Mouse (Mus musculus): ENCODE results near the gene Prss38. TPM values are rescaled to one million over a fixed set of nuclear protein-coding genes. Genes with fewer than 3 reads are reported as not detected.
"Not testable (repeated sequence)": the region's sequence is repeated elsewhere in the genome, so short reads cannot be mapped to it uniquely, and the experiment has no call there.

Gene Prss38
- polyA plus RNA-seq, 1 experiment, result not detected

DNA sequence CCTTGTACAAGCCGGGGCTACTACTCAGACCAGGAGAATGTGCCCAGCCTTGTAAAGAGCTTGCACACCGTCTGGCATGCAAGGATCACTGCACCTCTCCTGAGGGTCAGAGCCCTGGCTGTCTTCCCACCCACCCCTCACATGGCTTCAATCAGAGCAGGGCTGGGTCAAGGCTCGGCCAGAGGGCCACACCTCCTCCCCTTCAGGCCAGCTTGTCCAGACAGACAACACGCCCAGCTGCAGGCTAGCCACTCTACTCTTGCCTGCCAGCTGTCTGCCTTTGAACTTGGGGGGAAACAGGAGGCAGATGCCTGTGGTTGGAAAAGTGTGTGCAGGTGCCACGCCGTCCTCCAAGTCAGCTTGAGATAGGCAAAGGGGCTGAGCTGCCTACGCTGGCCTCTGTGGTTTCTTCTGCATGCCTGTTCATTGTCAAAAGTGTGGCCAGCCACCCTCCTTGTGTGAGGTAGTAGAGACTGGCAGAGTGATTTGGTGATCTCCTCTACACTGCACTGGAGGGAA, 9.0 kb upstream of the Prss38 start:
- no peak for TF ChIP-seq CTCF (IDR thresholded peaks at IDR 0.05; ENCODE audit: low read depth, low read length)
- no peak for TF ChIP-seq POLR2A (IDR thresholded peaks at IDR 0.05; ENCODE audit: borderline replicate concordance, low read depth, low read length)
- Histone ChIP-seq H3K4me3 (ENCODE audit: insufficient read depth, low read length) (no peak overlapping the region), H3K4me1 (ENCODE audit: control insufficient read depth, insufficient read depth, low read length) (peaks cover 5% of the 10 kb centered on the region), H3K27ac (ENCODE audit: insufficient read depth, low read depth, low read length) (no peak overlapping the region)

DNA sequence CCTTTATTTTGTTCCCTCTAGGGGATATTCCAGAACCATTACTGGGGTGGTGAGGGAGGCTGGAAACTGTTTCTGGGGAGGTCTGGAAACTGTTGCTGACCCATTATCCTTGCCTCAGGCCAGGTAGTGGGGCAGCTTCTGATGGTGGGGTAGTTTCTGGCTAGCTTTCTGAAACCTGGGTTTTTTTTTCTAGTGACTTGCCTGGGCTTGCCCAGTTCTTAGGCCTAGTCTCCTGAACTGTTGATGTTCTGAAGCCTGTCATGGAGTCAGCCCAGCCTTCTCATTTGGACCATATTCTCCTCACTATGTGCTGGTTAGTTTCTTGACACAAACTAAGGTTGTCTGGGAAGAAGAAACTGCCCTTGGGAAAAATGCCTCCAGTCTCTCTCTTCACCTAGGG, 4.1 kb upstream of the Prss38 start:
- H3K4me1 ChIP-seq (ENCODE audit: control insufficient read depth, insufficient read depth, low read length), result no peaks in the 10 kb centered on the region
- no peak overlapping the region for H3K4me3 ChIP-seq (ENCODE audit: insufficient read depth, low read length)
- no peak overlapping the region for H3K27ac ChIP-seq (ENCODE audit: insufficient read depth, low read depth, low read length)
- TF ChIP-seq POLR2A (IDR thresholded peaks at IDR 0.05; ENCODE audit: borderline replicate concordance, low read depth, low read length), result no peak
- TF ChIP-seq CTCF (IDR thresholded peaks at IDR 0.05; ENCODE audit: low read depth, low read length), result no peak

DNA sequence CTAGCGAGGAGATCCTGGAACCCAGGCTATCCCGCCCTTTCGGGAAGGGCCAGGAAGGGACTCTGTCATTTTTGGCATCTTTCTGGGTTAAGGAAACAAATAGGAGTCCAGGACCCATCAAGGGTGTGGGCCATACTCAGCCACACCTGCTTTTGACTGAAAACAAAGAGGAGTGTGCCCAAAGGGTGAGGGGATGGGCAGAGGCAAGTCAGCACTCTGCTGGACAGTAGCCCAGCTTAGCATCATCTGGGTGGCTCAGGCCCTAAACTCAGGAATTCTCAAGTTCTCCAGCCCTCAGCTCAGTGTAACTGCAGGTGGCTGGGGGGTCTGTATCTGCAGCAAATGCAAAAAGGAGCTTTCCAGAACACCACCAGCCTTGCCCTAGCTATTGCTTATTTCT, 2.5 kb upstream of the Prss38 start:
- Histone ChIP-seq H3K4me1 (ENCODE audit: control insufficient read depth, insufficient read depth, low read length) (no peaks in the 10 kb centered on the region), H3K27ac (ENCODE audit: insufficient read depth, low read depth, low read length) (no peak overlapping the region), H3K4me3 (ENCODE audit: insufficient read depth, low read length) (no peak overlapping the region)
- no peak for TF ChIP-seq POLR2A (IDR thresholded peaks at IDR 0.05; ENCODE audit: borderline replicate concordance, low read depth, low read length)
- TF ChIP-seq CTCF (IDR thresholded peaks at IDR 0.05; ENCODE audit: low read depth, low read length), result no peak

DNA sequence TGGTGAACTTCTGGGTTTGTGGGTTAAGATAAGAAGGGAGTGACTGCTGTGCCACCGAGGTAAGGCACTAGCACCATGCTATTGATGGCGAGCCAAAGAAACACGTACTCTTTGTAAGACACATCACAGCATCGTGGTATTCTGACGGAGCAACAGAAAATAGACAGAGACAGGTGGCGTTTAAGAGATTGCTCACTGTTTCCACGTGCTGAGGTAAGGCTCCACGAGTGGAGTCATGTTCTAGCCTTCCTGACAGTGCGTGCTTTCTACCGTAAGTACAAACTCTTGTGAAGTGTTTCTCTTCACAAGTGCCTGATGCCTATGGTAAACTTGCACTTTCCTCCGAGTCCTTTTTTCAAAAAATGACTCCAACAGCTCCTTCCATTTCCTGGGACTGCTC, 5.6 kb downstream of the Prss38 start:
- no peak overlapping the region for H3K27ac ChIP-seq (ENCODE audit: insufficient read depth, low read depth, low read length)
- H3K4me1 ChIP-seq (ENCODE audit: control insufficient read depth, insufficient read depth, low read length), result no peaks in the 10 kb centered on the region
- no peak overlapping the region for H3K4me3 ChIP-seq (ENCODE audit: insufficient read depth, low read length)
- TF ChIP-seq POLR2A (IDR thresholded peaks at IDR 0.05; ENCODE audit: borderline replicate concordance, low read depth, low read length), result no peak
- no peak for TF ChIP-seq CTCF (IDR thresholded peaks at IDR 0.05; ENCODE audit: low read depth, low read length)

DNA sequence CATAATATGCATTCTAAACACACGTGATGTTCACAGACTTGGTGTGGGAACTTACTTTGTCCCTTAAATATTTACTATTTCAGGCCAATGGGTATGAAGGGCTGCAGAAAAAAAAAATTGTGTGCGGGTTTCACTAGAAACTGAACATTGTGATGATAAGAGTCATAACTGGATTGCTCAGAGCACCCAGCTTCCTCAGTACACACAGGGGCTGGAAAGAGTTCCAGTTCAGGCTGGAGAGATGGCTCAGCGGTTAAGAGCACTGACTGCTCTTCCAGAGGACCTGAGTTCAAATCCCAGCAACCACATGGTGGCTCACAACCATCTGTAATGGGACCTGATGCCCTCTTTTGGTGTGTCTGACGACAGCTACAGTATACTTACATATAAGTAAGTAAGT, 7.5 kb downstream of the Prss38 start:
- not testable (repeated sequence) for H3K4me1 ChIP-seq (ENCODE audit: control insufficient read depth, insufficient read depth, low read length); H3K27ac ChIP-seq (ENCODE audit: insufficient read depth, low read depth, low read length); H3K4me3 ChIP-seq (ENCODE audit: insufficient read depth, low read length)

DNA sequence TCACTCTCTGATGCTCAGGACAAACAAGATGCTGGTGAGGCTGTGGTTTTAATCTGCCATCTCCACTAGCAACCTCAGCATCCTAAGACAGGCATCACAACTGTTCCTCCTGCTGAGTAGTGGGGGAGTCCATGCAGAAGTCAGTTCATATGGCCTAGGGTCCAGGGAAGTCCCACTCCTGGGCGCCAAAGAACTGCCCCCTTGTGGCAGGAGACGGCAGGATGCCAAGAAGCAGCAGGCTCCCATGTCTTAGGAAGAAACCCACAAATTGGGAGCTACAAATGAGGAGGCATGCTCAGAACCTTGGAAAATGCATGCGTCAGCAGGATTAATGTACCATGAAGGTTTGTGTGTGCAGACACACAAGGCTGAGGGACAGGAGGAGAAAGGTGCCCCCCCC, 8.8 kb downstream of the Prss38 start:
- TF ChIP-seq CTCF (IDR thresholded peaks at IDR 0.05; ENCODE audit: low read depth, low read length), result peak; percentile 29; the same call in 1 of the 2 replicates
- no peak for TF ChIP-seq POLR2A (IDR thresholded peaks at IDR 0.05; ENCODE audit: borderline replicate concordance, low read depth, low read length)
- no peak overlapping the region for H3K4me3 ChIP-seq (ENCODE audit: insufficient read depth, low read length)
- H3K27ac ChIP-seq (ENCODE audit: insufficient read depth, low read depth, low read length), result no peak overlapping the region
- no peaks in the 10 kb centered on the region for H3K4me1 ChIP-seq (ENCODE audit: control insufficient read depth, insufficient read depth, low read length)

DNA sequence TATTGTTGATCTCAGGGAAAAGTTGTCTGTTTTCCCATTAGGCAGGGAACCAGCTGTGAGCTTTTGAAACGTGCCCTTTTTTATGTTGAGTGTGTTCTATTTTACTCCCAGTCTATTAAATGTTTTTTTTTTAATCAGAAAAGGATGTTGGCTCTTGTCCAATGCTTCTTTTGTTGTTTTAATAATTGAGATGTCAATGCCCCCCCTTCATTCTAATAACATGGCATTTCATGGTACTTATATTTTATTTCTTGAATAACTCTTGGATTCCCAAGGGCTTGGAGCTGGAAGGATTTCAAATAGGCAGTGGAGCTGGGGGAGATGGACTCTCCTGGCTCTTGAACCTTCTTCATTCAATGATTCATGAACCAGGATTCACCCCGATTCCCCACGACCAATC, 9.4 kb downstream of the Prss38 start:
- Histone ChIP-seq H3K4me1 (ENCODE audit: control insufficient read depth, insufficient read depth, low read length) (no peaks in the 10 kb centered on the region), H3K27ac (ENCODE audit: insufficient read depth, low read depth, low read length) (no peak overlapping the region), H3K4me3 (ENCODE audit: insufficient read depth, low read length) (no peak overlapping the region)
- TF ChIP-seq POLR2A (IDR thresholded peaks at IDR 0.05; ENCODE audit: borderline replicate concordance, low read depth, low read length) (no peak), CTCF (IDR thresholded peaks at IDR 0.05; ENCODE audit: low read depth, low read length) (no peak)

DNA sequence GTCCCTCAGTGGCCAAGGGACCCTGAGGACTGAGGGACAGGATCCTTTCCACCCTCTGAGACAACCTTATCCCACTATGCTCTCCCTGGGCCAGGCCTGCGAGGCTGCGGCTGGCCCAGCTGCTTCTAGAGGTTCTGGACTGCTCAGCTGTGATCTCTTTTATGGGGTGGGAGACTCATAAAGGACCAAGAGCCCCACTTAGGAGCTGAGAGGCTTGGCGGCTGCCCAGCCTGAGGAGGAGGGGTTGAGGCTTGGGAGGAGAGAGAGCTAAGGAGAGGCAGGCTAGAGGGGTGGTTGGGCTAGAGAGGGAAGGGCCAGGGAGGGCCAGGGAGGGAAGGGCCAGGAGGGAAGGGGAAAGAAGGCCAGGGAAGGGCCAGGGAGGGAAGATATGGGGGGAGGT, 11.0 kb downstream of the Prss38 start:
- H3K4me3 ChIP-seq (ENCODE audit: insufficient read depth, low read length), result no peak overlapping the region
- no peak for TF ChIP-seq CTCF (IDR thresholded peaks at IDR 0.05; ENCODE audit: low read depth, low read length)
- TF ChIP-seq POLR2A (IDR thresholded peaks at IDR 0.05; ENCODE audit: borderline replicate concordance, low read depth, low read length), result no peak
- no peaks in the 10 kb centered on the region for H3K4me1 ChIP-seq (ENCODE audit: control insufficient read depth, insufficient read depth, low read length)
- no peak overlapping the region for H3K27ac ChIP-seq (ENCODE audit: insufficient read depth, low read depth, low read length)

DNA sequence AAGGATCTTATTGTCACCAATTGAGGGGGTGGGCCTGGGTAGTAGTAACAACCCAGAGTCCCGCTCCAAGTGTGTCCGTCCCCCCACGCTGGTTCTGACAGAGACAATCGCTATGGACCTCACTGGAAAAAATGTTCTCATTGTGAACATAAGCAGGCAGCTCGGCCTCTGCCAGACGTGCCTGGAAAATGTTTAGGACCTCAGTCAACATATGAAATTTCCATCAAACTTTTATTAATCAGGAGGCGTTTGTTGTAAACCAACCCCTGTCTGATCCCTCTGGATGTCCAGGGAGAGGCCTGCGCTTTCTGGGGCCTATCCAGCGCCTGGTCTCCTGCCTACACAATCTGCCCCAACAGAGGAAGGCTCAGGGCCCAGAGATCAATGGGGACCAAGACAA, 11.4 kb downstream of the Prss38 start:
- H3K4me3 ChIP-seq (ENCODE audit: insufficient read depth, low read length), result no peak overlapping the region
- TF ChIP-seq POLR2A (IDR thresholded peaks at IDR 0.05; ENCODE audit: borderline replicate concordance, low read depth, low read length) (no peak), CTCF (IDR thresholded peaks at IDR 0.05; ENCODE audit: low read depth, low read length) (no peak)
- H3K27ac ChIP-seq (ENCODE audit: insufficient read depth, low read depth, low read length), result no peak overlapping the region
- H3K4me1 ChIP-seq (ENCODE audit: control insufficient read depth, insufficient read depth, low read length), result no peaks in the 10 kb centered on the region

DNA sequence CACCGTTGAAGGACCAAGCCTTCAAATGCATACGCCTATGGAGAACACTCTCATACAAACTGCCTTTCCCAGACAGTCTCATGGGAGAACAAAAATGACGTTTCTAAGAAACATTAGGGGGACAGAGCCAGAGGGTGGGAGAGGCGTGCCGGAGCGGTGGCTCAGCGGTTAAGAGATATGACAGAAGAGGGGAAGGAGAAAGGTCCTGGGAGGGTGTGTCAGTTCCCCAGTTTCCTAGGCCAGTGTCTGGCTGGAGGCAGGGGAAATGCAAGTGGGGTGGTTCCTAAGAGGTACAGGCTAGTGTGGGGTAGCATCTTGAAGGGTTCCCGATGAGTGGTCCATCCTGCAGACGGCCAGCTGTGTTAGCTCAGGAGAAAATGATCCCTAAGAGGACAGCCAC, 14.2 kb downstream of the Prss38 start:
- no peaks in the 10 kb centered on the region for H3K4me1 ChIP-seq (ENCODE audit: control insufficient read depth, insufficient read depth, low read length)
- no peak overlapping the region for H3K4me3 ChIP-seq (ENCODE audit: insufficient read depth, low read length)
- no peak for TF ChIP-seq CTCF (IDR thresholded peaks at IDR 0.05; ENCODE audit: low read depth, low read length)
- no peak for TF ChIP-seq POLR2A (IDR thresholded peaks at IDR 0.05; ENCODE audit: borderline replicate concordance, low read depth, low read length)

DNA sequence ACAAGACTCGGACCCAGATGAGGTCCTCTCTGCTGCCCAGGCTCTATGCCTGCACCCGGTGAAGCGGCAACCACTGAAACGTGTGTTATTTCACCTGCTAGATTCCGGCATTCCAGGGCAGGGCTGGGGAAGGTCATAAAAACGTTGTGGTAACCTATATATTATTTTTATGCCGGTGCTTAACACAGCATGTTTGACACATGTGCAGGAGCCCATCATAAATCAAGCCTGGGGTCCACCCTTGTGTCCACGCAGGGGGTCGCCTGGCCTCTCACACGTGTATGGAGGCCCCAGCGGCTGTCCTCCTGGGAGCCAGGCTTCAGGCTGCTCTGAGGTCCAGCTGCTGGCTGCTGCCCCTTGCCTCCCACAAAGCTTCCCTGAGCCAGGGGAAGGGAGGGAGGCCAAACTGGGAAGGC, 18.6 kb downstream of the Prss38 start:
- H3K4me3 ChIP-seq (ENCODE audit: insufficient read depth, low read length), result no peak overlapping the region
- TF ChIP-seq POLR2A (IDR thresholded peaks at IDR 0.05; ENCODE audit: borderline replicate concordance, low read depth, low read length), result no peak
- TF ChIP-seq CTCF (IDR thresholded peaks at IDR 0.05; ENCODE audit: low read depth, low read length), result no peak
- H3K4me1 ChIP-seq (ENCODE audit: control insufficient read depth, insufficient read depth, low read length), result no peaks in the 10 kb centered on the region
- no peak overlapping the region for H3K27ac ChIP-seq (ENCODE audit: insufficient read depth, low read depth, low read length)

More for the DNA sequence above, 14.2 kb downstream of the Prss38 start:
- H3K27ac ChIP-seq (ENCODE audit: insufficient read depth, low read depth, low read length), result no peak overlapping the region
